Mouse (Mus musculus): ENCODE measurements around the gene Zfp263. TPM values are rescaled to one million over a fixed set of nuclear protein-coding genes. Genes with fewer than 3 reads are reported as not detected.

The Zfp263 gene
- polyA plus RNA-seq, 1 experiment from 2014 or later: 35.4 TPM

DNA sequence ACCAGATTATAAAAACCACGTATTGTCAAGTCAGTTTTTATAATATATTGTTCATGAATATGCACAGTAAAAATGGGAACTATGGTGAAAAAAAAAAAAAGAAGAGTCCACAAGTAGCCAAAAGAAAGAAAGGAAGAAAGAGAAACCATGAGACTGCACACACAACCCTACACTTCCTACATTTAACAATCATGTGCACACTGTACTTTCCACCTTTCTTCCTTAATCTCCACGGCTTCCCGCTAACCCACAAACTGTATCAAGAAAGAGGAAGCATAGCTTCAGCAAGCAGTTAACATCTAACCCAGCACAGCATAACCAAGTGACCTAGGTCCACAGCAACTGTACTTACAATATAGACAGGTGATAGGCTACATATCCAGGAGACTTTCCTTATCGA, 11.3 kb upstream of the Zfp263 start:
- no peak for ATAC-seq (ENCODE audit: low FRiP score, low TSS enrichment)
- Histone ChIP-seq H3K27me3 (ENCODE audit: control insufficient read depth, insufficient read depth, low read length) (no peaks in the 10 kb centered on the region), H3K9me3 (ENCODE audit: control insufficient read depth, low read length) (no peaks in the 10 kb centered on the region), H3K27ac (replicated peaks; ENCODE audit: low read depth, low read length) (no peak overlapping the region), H3K4me1 (ENCODE audit: control insufficient read depth, insufficient read depth, low read length) (no peaks in the 10 kb centered on the region), H3K36me3 (ENCODE audit: control insufficient read depth, insufficient read depth, low read length) (no peaks in the 10 kb centered on the region), H3K9ac (replicated peaks; ENCODE audit: low read length) (no peak overlapping the region), H3K4me2 (ENCODE audit: low read length) (no peak overlapping the region), H3K4me3 (replicated peaks; ENCODE audit: low read depth, low read length) (no peak overlapping the region)
- WGBS: 92% methylated on average over 4 of the region's 4 CpGs
- no peak for DNase-seq

DNA sequence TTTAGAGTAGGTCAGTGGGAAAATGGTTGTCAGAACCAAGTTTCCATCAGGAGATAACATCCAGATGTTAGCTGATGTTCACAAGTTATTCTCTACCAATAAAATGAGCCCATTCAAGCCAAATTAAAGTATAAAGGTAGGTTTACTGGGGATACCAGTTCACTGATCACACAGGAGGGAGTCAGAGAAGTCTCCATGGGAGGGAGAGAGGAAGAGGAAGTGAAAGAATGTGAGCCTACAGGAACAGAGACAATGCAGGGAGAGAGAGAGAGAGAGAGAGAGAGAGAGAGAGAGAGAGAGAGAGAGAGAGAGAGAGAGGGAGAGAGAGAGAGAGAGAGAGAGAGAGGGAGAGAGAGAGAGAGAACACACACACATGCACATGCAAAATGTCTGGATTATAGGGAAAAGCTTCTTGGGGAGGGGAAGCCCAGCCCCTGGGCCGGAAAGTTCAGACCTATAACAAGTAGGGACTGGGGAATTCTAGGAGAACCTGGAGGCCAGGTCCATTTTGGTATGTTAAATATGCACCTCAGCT, 10.6 kb upstream of the Zfp263 start:
- no peaks in the 10 kb centered on the region for H3K4me1 ChIP-seq (ENCODE audit: control insufficient read depth, insufficient read depth, low read length)

DNA sequence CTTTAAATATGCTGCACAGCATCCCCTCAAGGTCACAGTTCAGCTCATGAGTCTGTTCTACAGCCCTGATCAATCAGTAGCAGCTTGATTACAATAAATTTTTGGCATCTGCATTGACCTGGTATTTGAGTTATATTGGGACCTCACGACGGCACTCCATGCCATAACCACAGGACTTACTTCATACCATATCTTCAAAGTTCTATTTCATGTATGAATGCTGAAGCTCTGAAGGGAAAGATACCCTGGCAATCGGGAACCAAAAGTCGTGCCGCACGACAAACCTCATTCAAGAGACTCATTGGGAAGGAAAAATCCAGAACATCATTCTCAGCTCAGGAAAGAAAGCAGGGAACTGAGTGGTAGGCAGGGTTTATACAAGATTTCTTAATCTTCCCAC, 1.4 kb upstream of the Zfp263 start:
- no peak overlapping the region for H3K4me3 ChIP-seq (replicated peaks; ENCODE audit: low read depth, low read length)

More for the DNA sequence above, 10.6 kb upstream of the Zfp263 start:
- Histone ChIP-seq H3K9ac (replicated peaks; ENCODE audit: low read length) (no peak overlapping the region), H3K27me3 (ENCODE audit: control insufficient read depth, insufficient read depth, low read length) (no peaks in the 10 kb centered on the region), H3K36me3 (ENCODE audit: control insufficient read depth, insufficient read depth, low read length) (no peaks in the 10 kb centered on the region), H3K4me2 (ENCODE audit: low read length) (no peak overlapping the region), H3K27ac (replicated peaks; ENCODE audit: low read depth, low read length) (no peak overlapping the region), H3K9me3 (ENCODE audit: control insufficient read depth, low read length) (no peaks in the 10 kb centered on the region), H3K4me3 (replicated peaks; ENCODE audit: low read depth, low read length) (no peak overlapping the region)
- DNase-seq: no peak
- no peak for ATAC-seq (ENCODE audit: low FRiP score, low TSS enrichment)
- 73% methylated on average over 1 of the region's 1 CpGs for WGBS

DNA sequence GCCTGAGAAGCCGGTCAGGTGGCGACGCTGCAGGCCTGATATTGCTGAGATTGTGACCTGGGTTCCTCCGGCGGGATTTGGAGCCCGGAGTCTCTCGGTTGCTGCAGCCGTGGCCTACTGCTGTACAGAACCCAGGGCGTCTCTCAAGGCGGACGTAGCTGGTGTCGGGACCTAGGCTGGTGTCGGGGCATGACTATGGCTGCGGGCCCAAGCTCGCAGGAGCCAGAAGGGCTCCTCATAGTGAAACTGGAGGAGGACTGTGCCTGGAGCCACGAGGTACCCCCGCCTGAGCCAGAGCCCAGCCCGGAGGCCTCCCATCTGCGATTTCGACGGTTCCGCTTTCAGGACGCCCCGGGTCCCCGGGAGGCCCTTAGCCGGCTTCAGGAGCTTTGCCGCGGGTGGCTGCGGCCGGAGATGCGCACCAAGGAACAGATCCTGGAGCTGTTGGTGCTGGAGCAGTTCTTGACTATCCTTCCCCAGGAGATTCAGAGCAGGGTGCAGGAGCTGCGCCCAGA, 350 bp downstream of the Zfp263 start:
- Histone ChIP-seq H3K4me1 (ENCODE audit: control insufficient read depth, insufficient read depth, low read length) (peaks cover 22% of the 10 kb centered on the region), H3K9ac (replicated peaks; ENCODE audit: low read length) (peak overlapping the region; percentile 86), H3K4me2 (ENCODE audit: low read length) (peak overlapping the region; percentile 96), H3K27me3 (ENCODE audit: control insufficient read depth, insufficient read depth, low read length) (no peaks in the 10 kb centered on the region), H3K4me3 (replicated peaks; ENCODE audit: low read depth, low read length) (peak overlapping the region; percentile 86), H3K9me3 (ENCODE audit: control insufficient read depth, low read length) (peaks cover 12% of the 10 kb centered on the region), H3K27ac (replicated peaks; ENCODE audit: low read depth, low read length) (peak overlapping the region; percentile 90), H3K36me3 (ENCODE audit: control insufficient read depth, insufficient read depth, low read length) (peaks cover 24% of the 10 kb centered on the region)
- no peak; the same call in 1 of the 2 replicates for ATAC-seq (ENCODE audit: low FRiP score, low TSS enrichment)
- under 1% methylated on average over 32 of the region's 32 CpGs for WGBS
- no peak for DNase-seq

More for the DNA sequence above, 1.4 kb upstream of the Zfp263 start:
- peaks cover 8% of the 10 kb centered on the region for H3K36me3 ChIP-seq (ENCODE audit: control insufficient read depth, insufficient read depth, low read length)
- H3K4me2 ChIP-seq (ENCODE audit: low read length): no peak overlapping the region
- H3K27ac ChIP-seq (replicated peaks; ENCODE audit: low read depth, low read length): no peak overlapping the region; the same call in 1 of the 2 replicates
- no peak overlapping the region for H3K9ac ChIP-seq (replicated peaks; ENCODE audit: low read length)
- 96% methylated on average over 6 of the region's 6 CpGs for WGBS
- H3K27me3 ChIP-seq (ENCODE audit: control insufficient read depth, insufficient read depth, low read length): no peaks in the 10 kb centered on the region
- ATAC-seq (ENCODE audit: low FRiP score, low TSS enrichment): no peak
- peaks cover 22% of the 10 kb centered on the region for H3K4me1 ChIP-seq (ENCODE audit: control insufficient read depth, insufficient read depth, low read length)
- H3K9me3 ChIP-seq (ENCODE audit: control insufficient read depth, low read length): no peaks in the 10 kb centered on the region
- DNase-seq: no peak

DNA sequence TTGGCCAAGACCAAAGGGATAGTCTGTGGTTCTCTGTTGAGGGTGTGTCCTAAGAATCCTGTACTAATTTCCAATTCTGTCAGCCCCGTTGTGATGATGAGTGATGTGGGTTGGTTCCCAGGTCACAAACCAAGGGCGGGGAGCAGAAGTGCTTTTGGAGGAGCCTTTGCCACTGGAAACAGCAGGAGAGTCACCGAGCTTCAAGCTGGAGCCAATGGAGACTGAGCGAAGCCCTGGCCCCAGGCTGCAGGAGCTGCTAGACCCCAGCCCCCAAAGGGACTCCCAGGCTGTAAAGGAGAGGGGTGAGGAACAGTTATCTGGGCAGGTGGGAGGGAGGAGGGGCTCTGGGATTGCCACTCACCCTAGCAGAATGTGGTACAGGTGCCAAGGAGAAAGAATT, 1.8 kb downstream of the Zfp263 start:
- no peak for ATAC-seq (ENCODE audit: low FRiP score, low TSS enrichment)
- no peak overlapping the region for H3K9ac ChIP-seq (replicated peaks; ENCODE audit: low read length)
- peaks cover 23% of the 10 kb centered on the region for H3K9me3 ChIP-seq (ENCODE audit: control insufficient read depth, low read length)
- H3K4me3 ChIP-seq (replicated peaks; ENCODE audit: low read depth, low read length): peak overlapping the region; percentile 7
- H3K4me1 ChIP-seq (ENCODE audit: control insufficient read depth, insufficient read depth, low read length): peaks cover 22% of the 10 kb centered on the region
- no peak for DNase-seq
- no peaks in the 10 kb centered on the region for H3K27me3 ChIP-seq (ENCODE audit: control insufficient read depth, insufficient read depth, low read length)
- 88% methylated on average over 4 of the region's 4 CpGs for WGBS
- no peak overlapping the region for H3K27ac ChIP-seq (replicated peaks; ENCODE audit: low read depth, low read length)
- H3K4me2 ChIP-seq (ENCODE audit: low read length): peak overlapping the region; percentile 96
- H3K36me3 ChIP-seq (ENCODE audit: control insufficient read depth, insufficient read depth, low read length): peaks cover 37% of the 10 kb centered on the region

DNA sequence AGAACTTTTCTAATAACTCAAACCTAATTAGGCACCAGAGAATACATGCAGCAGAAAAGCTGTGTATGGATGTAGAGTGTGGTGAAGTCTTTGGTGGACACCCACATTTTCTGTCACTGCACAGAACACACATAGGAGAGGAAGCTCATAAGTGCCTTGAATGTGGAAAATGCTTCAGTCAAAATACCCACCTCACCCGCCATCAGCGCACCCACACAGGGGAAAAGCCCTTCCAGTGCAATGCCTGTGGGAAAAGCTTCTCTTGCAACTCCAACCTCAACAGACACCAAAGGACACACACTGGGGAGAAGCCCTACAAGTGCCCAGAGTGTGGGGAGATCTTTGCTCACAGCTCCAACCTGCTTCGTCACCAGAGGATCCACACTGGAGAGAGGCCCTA, 5.1 kb downstream of the Zfp263 start:
- Histone ChIP-seq H3K4me3 (replicated peaks; ENCODE audit: low read depth, low read length) (no peak overlapping the region), H3K27me3 (ENCODE audit: control insufficient read depth, insufficient read depth, low read length) (no peaks in the 10 kb centered on the region), H3K27ac (replicated peaks; ENCODE audit: low read depth, low read length) (no peak overlapping the region), H3K9me3 (ENCODE audit: control insufficient read depth, low read length) (peaks cover 26% of the 10 kb centered on the region), H3K4me2 (ENCODE audit: low read length) (no peak overlapping the region), H3K4me1 (ENCODE audit: control insufficient read depth, insufficient read depth, low read length) (peaks cover 17% of the 10 kb centered on the region), H3K9ac (replicated peaks; ENCODE audit: low read length) (no peak overlapping the region), H3K36me3 (ENCODE audit: control insufficient read depth, insufficient read depth, low read length) (peaks cover 56% of the 10 kb centered on the region)
- ATAC-seq (ENCODE audit: low FRiP score, low TSS enrichment): no peak
- DNase-seq: no peak
- WGBS: 99% methylated on average over 3 of the region's 3 CpGs

DNA sequence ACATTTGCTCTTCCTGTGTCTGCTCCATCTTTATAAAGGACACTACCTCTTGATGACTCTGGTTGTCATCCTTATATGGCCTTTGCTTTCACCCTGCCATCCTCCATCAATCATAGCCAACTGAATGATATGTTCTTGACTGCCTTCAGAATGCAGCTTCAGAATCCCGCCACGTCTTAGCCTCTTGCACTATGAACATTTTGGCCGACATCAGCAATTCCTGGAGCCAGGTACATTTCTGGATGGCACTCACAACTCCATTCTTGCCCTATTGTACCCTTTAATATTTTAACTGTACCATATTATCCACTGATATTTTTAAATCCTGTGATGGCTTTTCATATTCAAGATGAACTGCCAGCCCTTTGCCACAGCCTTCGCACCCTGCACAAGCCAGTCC, 27.7 kb downstream of the Zfp263 start:
- no peak for ATAC-seq (ENCODE audit: low FRiP score, low TSS enrichment)
- no peaks in the 10 kb centered on the region for H3K9me3 ChIP-seq (ENCODE audit: control insufficient read depth, low read length)
- WGBS: 98% methylated on average over 4 of the region's 4 CpGs

DNA sequence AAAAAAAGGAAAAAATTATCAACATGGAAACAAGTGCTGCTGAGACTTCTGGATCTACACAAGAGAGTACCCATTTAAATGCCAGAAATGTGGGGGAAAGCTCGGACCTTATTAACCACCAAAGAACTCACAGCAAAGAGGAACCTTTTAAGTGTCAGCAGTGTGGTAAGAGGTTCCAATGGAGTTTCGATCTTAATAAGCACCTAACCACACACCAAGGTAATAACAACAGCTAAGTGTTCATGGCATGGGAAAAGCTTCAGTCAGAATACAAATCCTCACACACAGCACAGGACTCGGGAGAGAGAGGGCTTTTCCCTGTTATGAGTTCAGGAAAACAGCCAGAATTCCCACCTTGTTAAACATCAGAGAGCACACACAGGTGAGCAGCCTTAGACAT, 32.5 kb downstream of the Zfp263 start:
- no peak overlapping the region for H3K4me2 ChIP-seq (ENCODE audit: low read length)
- no peaks in the 10 kb centered on the region for H3K4me1 ChIP-seq (ENCODE audit: control insufficient read depth, insufficient read depth, low read length)
- DNase-seq (no peak), ATAC-seq (ENCODE audit: low FRiP score, low TSS enrichment) (no peak)
- no peak overlapping the region for H3K9ac ChIP-seq (replicated peaks; ENCODE audit: low read length)
- H3K4me3 ChIP-seq (replicated peaks; ENCODE audit: low read depth, low read length): no peak overlapping the region
- no peaks in the 10 kb centered on the region for H3K9me3 ChIP-seq (ENCODE audit: control insufficient read depth, low read length)
- no peaks in the 10 kb centered on the region for H3K36me3 ChIP-seq (ENCODE audit: control insufficient read depth, insufficient read depth, low read length)
- H3K27ac ChIP-seq (replicated peaks; ENCODE audit: low read depth, low read length): no peak overlapping the region
- WGBS: 88% methylated on average over 3 of the region's 3 CpGs
- H3K27me3 ChIP-seq (ENCODE audit: control insufficient read depth, insufficient read depth, low read length): no peaks in the 10 kb centered on the region

More for the DNA sequence above, 27.7 kb downstream of the Zfp263 start:
- no peak overlapping the region for H3K4me3 ChIP-seq (replicated peaks; ENCODE audit: low read depth, low read length)
- no peaks in the 10 kb centered on the region for H3K36me3 ChIP-seq (ENCODE audit: control insufficient read depth, insufficient read depth, low read length)
- no peaks in the 10 kb centered on the region for H3K27me3 ChIP-seq (ENCODE audit: control insufficient read depth, insufficient read depth, low read length)
- H3K4me2 ChIP-seq (ENCODE audit: low read length): no peak overlapping the region
- H3K4me1 ChIP-seq (ENCODE audit: control insufficient read depth, insufficient read depth, low read length): no peaks in the 10 kb centered on the region
- no peak for DNase-seq
- H3K9ac ChIP-seq (replicated peaks; ENCODE audit: low read length): no peak overlapping the region
- H3K27ac ChIP-seq (replicated peaks; ENCODE audit: low read depth, low read length): no peak overlapping the region

DNA sequence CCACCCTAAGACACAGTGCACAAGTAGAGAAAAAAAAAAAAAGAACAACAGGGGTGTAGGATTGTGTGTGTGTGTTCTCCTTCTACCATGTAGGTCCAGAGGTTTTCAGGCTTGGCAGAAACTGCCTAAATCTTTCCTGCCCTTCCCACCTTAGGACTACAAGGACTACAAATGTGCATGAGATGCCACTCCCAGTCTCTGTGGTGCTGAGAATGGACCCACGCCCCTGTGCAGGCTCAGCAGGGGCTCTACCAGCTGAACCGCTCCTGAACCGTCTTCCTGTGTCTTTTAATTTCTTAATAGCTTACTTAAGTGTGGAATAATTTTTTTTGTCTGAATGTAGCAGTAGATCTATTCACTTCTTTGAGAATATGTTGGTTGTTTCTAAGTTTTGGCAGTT, 34.1 kb downstream of the Zfp263 start:
- Histone ChIP-seq H3K9me3 (ENCODE audit: control insufficient read depth, low read length) (no peaks in the 10 kb centered on the region), H3K4me1 (ENCODE audit: control insufficient read depth, insufficient read depth, low read length) (no peaks in the 10 kb centered on the region), H3K9ac (replicated peaks; ENCODE audit: low read length) (no peak overlapping the region), H3K27me3 (ENCODE audit: control insufficient read depth, insufficient read depth, low read length) (no peaks in the 10 kb centered on the region), H3K4me2 (ENCODE audit: low read length) (no peak overlapping the region), H3K27ac (replicated peaks; ENCODE audit: low read depth, low read length) (no peak overlapping the region), H3K4me3 (replicated peaks; ENCODE audit: low read depth, low read length) (no peak overlapping the region), H3K36me3 (ENCODE audit: control insufficient read depth, insufficient read depth, low read length) (no peaks in the 10 kb centered on the region)
- ATAC-seq (ENCODE audit: low FRiP score, low TSS enrichment): no peak
- 69% methylated on average over 3 of the region's 3 CpGs for WGBS
- DNase-seq: no peak

All from midbrain, embryonic 14.5 days (tissue).